Mouse (Mus musculus) duodenum, adult 2 months (tissue): ENCODE data around the gene Irgm2. TPM values are rescaled to one million over a fixed set of nuclear protein-coding genes. Genes with fewer than 3 reads are reported as not detected.

ENCODE experiments used
- polyA plus RNA-seq: library from polyadenylated mRNA; depleted of rRNA; stranded (reverse); fragments of >200 nt; gene quantifications from 2 replicates; pipeline ENCODE4 v1.2.3, GENCODE M21; 2012; ENCODE audit warnings: low replicate concordance; rRNA removed

Gene Irgm2
- 4.8 and 9.8 TPM in 2 replicates for polyA plus RNA-seq

GRCm38 (mm10) chr11:58199229-58200037, at the start of gene Irgm2, which contains the start of gene Igtp:
Gene Irgm2 (plus strand): TSS chr11:58199618.
Gene Igtp (plus strand): TSS chr11:58199556.

DNA sequence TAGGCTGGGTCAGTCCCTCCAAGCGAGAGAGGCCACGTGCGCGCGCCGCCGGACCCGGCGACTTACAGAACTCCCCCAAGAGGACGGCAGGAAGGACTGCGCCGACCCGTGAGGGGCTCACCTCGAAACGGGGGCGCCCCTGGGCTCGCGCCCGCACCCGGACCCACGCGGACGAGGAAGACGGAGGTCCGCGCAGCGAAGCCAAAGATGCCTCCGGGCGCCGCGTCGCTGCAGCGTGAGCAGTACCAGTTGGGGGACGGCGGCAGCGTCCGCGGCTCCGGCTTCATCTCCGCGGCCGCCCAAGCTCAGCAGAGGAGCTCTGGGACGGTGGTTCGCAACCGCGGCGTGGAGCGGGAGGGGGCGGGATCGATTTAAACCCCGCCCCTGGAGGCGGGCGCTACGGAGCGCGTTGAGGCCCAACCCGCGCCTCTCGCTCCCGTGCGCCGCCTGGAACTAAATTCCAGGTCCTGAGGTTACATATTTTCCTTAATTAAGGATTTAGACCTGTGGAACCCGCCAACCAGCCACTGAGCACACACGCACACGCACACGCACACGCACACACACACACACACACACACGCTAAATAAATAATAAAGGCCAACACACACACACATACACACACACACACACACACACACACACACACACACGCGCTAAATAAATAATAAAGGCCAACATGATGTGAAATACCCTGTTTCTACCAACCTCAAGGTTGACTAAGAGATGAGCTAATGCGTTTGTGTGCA, 31.1 kb upstream of the Irgm2 start, which contains the start of gene Gemin5:
Gene Gemin5, minus strand, starts transcription at position 373 of the 749 bp plus-strand sequence.

DNA sequence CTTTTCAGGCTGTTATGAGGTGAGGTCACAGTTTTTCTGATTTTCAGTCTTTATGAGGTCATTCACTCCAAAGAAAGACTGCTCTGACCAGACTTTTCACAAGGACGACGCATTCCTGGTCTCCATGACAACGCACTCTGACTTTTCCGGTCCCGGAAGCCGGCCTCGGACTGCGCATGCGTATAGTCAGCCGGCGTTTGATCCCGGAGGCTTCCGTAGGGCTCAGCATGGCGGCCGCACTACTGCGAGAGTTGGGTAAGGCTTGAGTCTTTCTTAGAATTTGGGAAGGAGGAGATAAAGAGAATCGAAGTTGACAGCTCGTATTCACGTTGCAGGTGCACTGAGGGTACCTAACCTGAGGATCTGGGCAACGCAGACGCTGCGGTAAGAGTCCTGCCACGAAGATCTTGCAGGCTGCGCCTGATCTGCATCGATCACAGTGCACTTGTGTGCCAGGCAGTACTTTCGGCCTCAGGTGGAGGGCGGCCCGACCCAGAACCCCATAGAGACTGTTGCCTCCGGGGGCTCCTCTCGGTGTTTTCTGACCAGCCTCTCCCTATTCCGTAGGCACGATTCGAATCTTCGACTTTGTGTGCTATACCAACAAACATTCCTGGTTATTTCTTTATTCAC, 27.8 kb upstream of the Irgm2 start, which contains the start of gene Mrpl22:
Gene Mrpl22, plus strand, starts transcription at position 203 of the 633 bp plus-strand sequence.

Other genes starting within 250 kb of the Irgm2 start
- gene Larp1, start 190.6 kb upstream of the Irgm2 start, polyA plus RNA-seq, result 20.1 and 24.5 TPM in 2 replicates
- gene Gm12248, start 106.5 kb upstream of the Irgm2 start, polyA plus RNA-seq, result 0.41 TPM in 1 of 2 replicates, not detected in the other
- gene Cnot8, start 95.5 kb upstream of the Irgm2 start, polyA plus RNA-seq, result 16.8 and 20.5 TPM in 2 replicates
- gene Gemin5, start 31.1 kb upstream of the Irgm2 start, polyA plus RNA-seq, result 2.5 and 3.2 TPM in 2 replicates
- gene Mrpl22, start 28.0 kb upstream of the Irgm2 start, polyA plus RNA-seq, result 14.3 and 34.9 TPM in 2 replicates
- 7.0 and 18.1 TPM in 2 replicates for gene Igtp, start 62 bp upstream of the Irgm2 start, polyA plus RNA-seq
- gene 4930438A08Rik, start 75.2 kb downstream of the Irgm2 start, polyA plus RNA-seq, result 0.23 and 0.36 TPM in 2 replicates
- 16.8 and 30.1 TPM in 2 replicates for gene Zfp692, start 107.5 kb downstream of the Irgm2 start, polyA plus RNA-seq
- gene Zfp672, start 130.7 kb downstream of the Irgm2 start, polyA plus RNA-seq, result 15.2 and 25.8 TPM in 2 replicates
- 24.8 and 27.7 TPM in 2 replicates for gene Sh3bp5l, start 131.1 kb downstream of the Irgm2 start, polyA plus RNA-seq
- gene Lypd8, start 179.4 kb downstream of the Irgm2 start, polyA plus RNA-seq, result 2,190 and 2,729 TPM in 2 replicates
- 0.90 TPM in 1 of 2 replicates, not detected in the other for gene 1810065E05Rik, start 221.5 kb downstream of the Irgm2 start, polyA plus RNA-seq
- not detected in 2 replicates for gene Gm12253, start 232.9 kb downstream of the Irgm2 start, polyA plus RNA-seq